Mouse (Mus musculus) lung, embryonic 16.5 days (tissue): ENCODE results near the gene Cenpx. TPM values are rescaled to one million over a fixed set of nuclear protein-coding genes. Genes with fewer than 3 reads are reported as not detected.

Source experiments
- ATAC-seq: fragments of 200-750 bp; cut with Nextera tagmentation; 2 replicates; pipeline ENCODE4 v1.8.0; 2017; ENCODE audit warnings: low read depth, mild to moderate bottlenecking, moderate library complexity
- H3K27ac ChIP-seq: fragments of 300-500 bp; sonication (generic); 2 replicates; pipeline ENCODE4 v1.5.1; 2014; ENCODE audit warnings: mild to moderate bottlenecking, control low read depth, low read length
- H3K27me3 ChIP-seq: fragments of 300-500 bp; sonication (generic); 2 replicates; pipeline ENCODE4 v1.6.1; 2014; ENCODE audit warnings: low read depth, low read length, mixed read lengths; ENCODE audit not compliant: control insufficient read depth, insufficient read depth
- H3K36me3 ChIP-seq: fragments of 300-500 bp; sonication (generic); 2 replicates; pipeline ENCODE4 v1.6.1; 2014; ENCODE audit warnings: low read length; ENCODE audit not compliant: control insufficient read depth, insufficient read depth
- H3K4me1 ChIP-seq: fragments of 300-500 bp; sonication (generic); replicated peaks from 2 replicates; pipeline ENCODE4 v1.6.1; 2014; ENCODE audit warnings: low read length, mixed read lengths; ENCODE audit not compliant: control insufficient read depth, insufficient read depth
- H3K4me2 ChIP-seq: fragments of 300-500 bp; sonication (generic); 2 replicates; pipeline ENCODE4 v1.6.1; 2014; ENCODE audit warnings: low read depth, low read length, control low read depth
- H3K4me3 ChIP-seq: fragments of 300-500 bp; sonication (generic); 2 replicates; pipeline ENCODE4 v1.5.1; 2014; ENCODE audit warnings: mild to moderate bottlenecking, low read length, control low read depth
- H3K9ac ChIP-seq: fragments of 300-500 bp; sonication (generic); 2 replicates; pipeline ENCODE4 v1.6.1; 2014; ENCODE audit warnings: low read length, control low read depth
- H3K9me3 ChIP-seq: fragments of 300-500 bp; sonication (generic); 2 replicates; pipeline ENCODE4 v1.6.1; 2016; ENCODE audit warnings: low read length; ENCODE audit not compliant: control insufficient read depth
- WGBS: fragments of 180-500 bp; shearing (Covaris S2); extraction: QIAGEN DNeasy Blood & Tissue Kit; methylation state at CpG from one replicate; pipeline ENCODE4 v1.1.7; 2014; 5-methylcytosine and 5-hydroxymethylcytosine counted together
- polyA plus RNA-seq: library from polyadenylated mRNA; unstranded; fragments of >200 nt; fragmentation: Nextera tagmentation; extraction: Ambion mirVana; gene quantifications from 2 replicates; pipeline ENCODE4 v1.2.1, GENCODE M21; 2015

Gene Cenpx
- polyA plus RNA-seq, 1 experiment from 2014 or later = 170 TPM

- WGBS = 86% methylated on average over 4 of the region's 4 CpGs
- no peak for ATAC-seq
- H3K4me2 ChIP-seq = no peak overlapping the region
- H3K4me1 ChIP-seq = peaks cover 10% of the 10 kb centered on the region
- no peaks in the 10 kb centered on the region for H3K27me3 ChIP-seq
- H3K27ac ChIP-seq = no peak overlapping the region
- no peaks in the 10 kb centered on the region for H3K9me3 ChIP-seq
- H3K36me3 ChIP-seq = peaks cover 14% of the 10 kb centered on the region
- H3K4me3 ChIP-seq = no peak overlapping the region
- no peak overlapping the region for H3K9ac ChIP-seq
These were observed 21.0 kb downstream of the Cenpx start for GRCm38 (mm10) chr11:120692471-120693011.

DNA sequence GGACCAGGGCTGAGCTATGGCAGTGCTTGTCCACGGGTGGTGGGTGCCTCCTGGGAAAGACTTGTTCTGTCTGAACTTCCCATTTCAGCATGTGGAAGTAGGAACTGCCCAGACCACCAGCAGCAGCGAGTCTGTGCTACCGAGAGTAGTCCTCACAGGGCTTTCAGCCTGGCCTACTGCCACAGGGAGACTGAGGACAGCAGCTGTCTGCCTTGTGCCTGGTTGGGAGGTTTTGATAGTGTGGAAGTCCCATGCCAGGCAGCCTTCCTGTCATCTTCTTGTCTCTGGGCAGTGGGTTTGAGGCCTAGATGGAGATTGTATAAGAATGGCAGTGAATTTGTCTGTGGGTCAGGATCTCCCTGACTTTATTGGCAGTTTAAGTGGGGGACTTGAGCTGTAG is 24.2 kb downstream of the Cenpx start:
- 81% methylated on average over 3 of the region's 3 CpGs for WGBS
- ATAC-seq = no peak
- no peak overlapping the region for H3K4me3 ChIP-seq
- H3K4me2 ChIP-seq = no peak overlapping the region
- H3K4me1 ChIP-seq = peaks cover 19% of the 10 kb centered on the region
- no peaks in the 10 kb centered on the region for H3K27me3 ChIP-seq
- no peaks in the 10 kb centered on the region for H3K9me3 ChIP-seq
- H3K27ac ChIP-seq = no peak overlapping the region
- H3K9ac ChIP-seq = no peak overlapping the region
- peaks cover 11% of the 10 kb centered on the region for H3K36me3 ChIP-seq

DNA sequence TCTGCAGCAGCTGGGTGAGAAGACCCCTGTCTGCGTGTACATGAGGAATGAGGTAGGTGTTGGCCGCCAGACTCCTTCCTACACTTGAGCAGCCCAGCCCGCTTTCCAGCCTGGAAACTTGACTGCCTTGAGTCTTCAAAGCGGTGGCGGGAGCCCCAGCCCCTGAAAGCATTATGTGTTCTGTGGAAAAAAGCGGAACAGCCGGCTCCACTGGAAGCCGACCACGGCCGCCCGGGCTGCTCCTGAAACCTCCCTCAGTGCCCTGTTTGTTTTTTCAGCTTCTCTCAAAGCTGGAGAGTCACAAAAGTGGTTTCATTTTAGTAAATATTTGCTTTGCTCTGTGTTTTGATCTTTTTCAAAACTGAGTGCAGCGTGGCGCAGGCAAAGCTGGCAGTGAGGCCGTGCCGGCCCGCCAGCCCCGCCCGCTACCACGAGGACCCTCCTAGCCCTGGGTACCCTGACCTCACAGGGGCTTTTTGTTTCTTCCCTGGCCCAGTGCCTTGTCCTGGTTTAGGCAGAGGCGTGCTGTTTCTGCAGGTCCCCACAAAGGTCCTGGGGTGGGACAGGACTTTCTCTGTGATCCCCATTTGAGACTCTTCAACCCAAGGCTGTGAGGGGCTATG is 26.8 kb downstream of the Cenpx start:
- Histone ChIP-seq H3K27me3 (no peaks in the 10 kb centered on the region), H3K36me3 (peaks cover 14% of the 10 kb centered on the region), H3K4me2 (peak overlapping the region; percentile 3; the same call in 1 of the 2 replicates), H3K27ac (peak overlapping the region; percentile 98), H3K9me3 (no peaks in the 10 kb centered on the region), H3K4me3 (no peak overlapping the region), H3K4me1 (peaks cover 21% of the 10 kb centered on the region), H3K9ac (peak overlapping the region; percentile 46; the same call in 1 of the 2 replicates)
- 49% methylated on average over 20 of the region's 20 CpGs for WGBS
- ATAC-seq = peak; percentile 81

GRCm38 (mm10) chr11:120684660-120685059 is 28.9 kb downstream of the Cenpx start:
- Histone ChIP-seq H3K27me3 (no peaks in the 10 kb centered on the region), H3K9ac (no peak overlapping the region), H3K4me2 (no peak overlapping the region), H3K4me3 (no peak overlapping the region), H3K36me3 (peaks cover 24% of the 10 kb centered on the region), H3K4me1 (peaks cover 21% of the 10 kb centered on the region), H3K27ac (peak overlapping the region; percentile 61; the same call in 1 of the 2 replicates), H3K9me3 (no peaks in the 10 kb centered on the region)
- WGBS = 59% methylated on average over 2 of the region's 2 CpGs
- ATAC-seq = peak; percentile 52

GRCm38 (mm10) chr11:120684086-120684485 is 29.5 kb downstream of the Cenpx start:
- Histone ChIP-seq H3K9me3 (no peaks in the 10 kb centered on the region), H3K36me3 (peaks cover 20% of the 10 kb centered on the region), H3K4me1 (peaks cover 21% of the 10 kb centered on the region), H3K9ac (no peak overlapping the region), H3K27ac (peak overlapping the region; percentile 61; the same call in 1 of the 2 replicates), H3K4me3 (no peak overlapping the region), H3K27me3 (no peaks in the 10 kb centered on the region), H3K4me2 (no peak overlapping the region)
- WGBS = 80% methylated on average over 2 of the region's 2 CpGs
- ATAC-seq = no peak

GRCm38 (mm10) chr11:120683536-120683935 is 30.0 kb downstream of the Cenpx start:
- Histone ChIP-seq H3K4me3 (no peak overlapping the region), H3K4me2 (no peak overlapping the region), H3K27ac (no peak overlapping the region), H3K9ac (no peak overlapping the region), H3K27me3 (no peaks in the 10 kb centered on the region), H3K36me3 (peaks cover 16% of the 10 kb centered on the region), H3K9me3 (no peaks in the 10 kb centered on the region), H3K4me1 (peaks cover 21% of the 10 kb centered on the region)
- ATAC-seq = no peak
- 92% methylated on average over 3 of the region's 3 CpGs for WGBS

DNA sequence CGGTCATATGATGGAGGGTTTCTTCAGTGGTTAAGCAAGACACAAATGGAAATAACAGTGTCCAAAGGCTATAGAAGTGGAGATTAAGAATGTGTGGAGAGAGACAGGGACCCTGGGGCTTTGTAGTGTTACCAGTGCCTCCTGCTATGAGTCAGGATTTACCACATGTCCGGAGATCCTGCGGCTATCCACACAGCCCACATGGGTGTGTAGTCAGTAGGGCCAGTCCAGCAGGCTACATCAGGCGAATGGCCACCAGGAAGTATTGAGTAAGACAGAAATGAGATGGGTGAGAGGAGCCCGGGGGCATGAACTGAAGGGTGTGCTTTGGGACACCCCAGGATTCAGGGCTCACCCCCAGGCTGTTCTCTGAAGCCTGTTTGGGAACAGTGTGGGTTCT is 30.9 kb downstream of the Cenpx start:
- Histone ChIP-seq H3K9ac (no peak overlapping the region), H3K27ac (no peak overlapping the region), H3K4me2 (no peak overlapping the region), H3K36me3 (peaks cover 19% of the 10 kb centered on the region), H3K9me3 (no peaks in the 10 kb centered on the region), H3K4me1 (peaks cover 19% of the 10 kb centered on the region), H3K4me3 (no peak overlapping the region), H3K27me3 (no peaks in the 10 kb centered on the region)
- no peak for ATAC-seq
- WGBS = 95% methylated on average over 5 of the region's 5 CpGs

DNA sequence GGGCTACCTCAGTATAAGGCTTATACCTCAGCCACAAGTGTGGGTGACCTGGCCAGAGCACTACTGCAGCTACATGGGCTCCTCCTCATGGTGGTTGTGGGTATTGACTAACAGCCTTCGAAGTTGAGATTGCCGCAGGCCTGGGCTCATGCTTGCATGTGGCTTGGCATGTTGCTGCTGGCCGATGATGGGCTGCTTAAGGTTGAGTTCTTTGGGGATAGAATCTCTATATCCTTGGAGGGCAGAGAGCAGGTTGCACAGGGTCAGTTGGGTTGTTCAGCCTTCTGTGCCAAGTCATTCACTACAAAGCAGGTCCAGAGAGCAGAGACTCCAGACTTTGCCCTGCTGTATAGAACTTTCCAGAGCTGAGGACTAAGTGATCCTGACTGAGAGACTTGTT is 33.6 kb downstream of the Cenpx start:
- Histone ChIP-seq H3K4me1 (0 out of 2 replicates have a peak, but pooled peaks cover 2% of the 10 kb centered on the region), H3K27me3 (no peaks in the 10 kb centered on the region), H3K4me3 (no peak overlapping the region), H3K27ac (no peak overlapping the region), H3K9ac (no peak overlapping the region), H3K4me2 (no peak overlapping the region), H3K9me3 (no peaks in the 10 kb centered on the region), H3K36me3 (peaks cover 19% of the 10 kb centered on the region)
- ATAC-seq = no peak
- 75% methylated on average over 3 of the region's 3 CpGs for WGBS

GRCm38 (mm10) chr11:120676951-120677350 is 36.6 kb downstream of the Cenpx start:
- Histone ChIP-seq H3K27me3 (no peaks in the 10 kb centered on the region), H3K36me3 (peaks cover 17% of the 10 kb centered on the region), H3K4me1 (peaks cover 9% of the 10 kb centered on the region), H3K4me3 (no peak overlapping the region), H3K9ac (no peak overlapping the region), H3K27ac (no peak overlapping the region), H3K9me3 (no peaks in the 10 kb centered on the region), H3K4me2 (no peak overlapping the region)
- 88% methylated on average over 4 of the region's 4 CpGs for WGBS
- ATAC-seq = no peak
